Mouse (Mus musculus): ENCODE data around the gene Arhgef15.

Arhgef15 gene

GRCm38 (mm10) chr11:68914566-68914965, 42.7 kb downstream of the Arhgef15 start:
- no peak for ATAC-seq (ENCODE audit: low TSS enrichment)

GRCm38 (mm10) chr11:68911531-68912177, 45.6 kb downstream of the Arhgef15 start:
- no peak for ATAC-seq (ENCODE audit: low TSS enrichment)

GRCm38 (mm10) chr11:68908846-68909503, 48.3 kb downstream of the Arhgef15 start:
- no peak for ATAC-seq (ENCODE audit: low TSS enrichment)

- ATAC-seq (ENCODE audit: low TSS enrichment): no peak
Observed at GRCm38 (mm10) chr11:68907251-68907650, 50.0 kb downstream of the Arhgef15 start.

DNA sequence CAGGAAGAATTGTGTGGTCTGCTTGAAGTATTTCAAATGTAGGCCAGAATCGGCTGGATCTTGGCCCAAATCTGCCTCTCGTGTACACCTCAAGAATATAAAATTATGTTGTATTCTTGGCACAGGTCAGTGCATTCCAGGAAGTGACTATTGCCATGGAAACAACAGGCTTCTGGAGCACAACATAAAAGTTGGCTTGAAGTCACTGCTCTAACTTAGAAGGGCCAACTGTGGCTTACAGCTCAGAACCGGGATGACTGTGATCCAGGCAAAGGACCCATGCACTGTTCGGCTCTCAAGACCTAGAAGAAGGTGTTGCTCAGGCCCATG, 50.9 kb downstream of the Arhgef15 start:
- ATAC-seq (ENCODE audit: low TSS enrichment): no peak

DNA sequence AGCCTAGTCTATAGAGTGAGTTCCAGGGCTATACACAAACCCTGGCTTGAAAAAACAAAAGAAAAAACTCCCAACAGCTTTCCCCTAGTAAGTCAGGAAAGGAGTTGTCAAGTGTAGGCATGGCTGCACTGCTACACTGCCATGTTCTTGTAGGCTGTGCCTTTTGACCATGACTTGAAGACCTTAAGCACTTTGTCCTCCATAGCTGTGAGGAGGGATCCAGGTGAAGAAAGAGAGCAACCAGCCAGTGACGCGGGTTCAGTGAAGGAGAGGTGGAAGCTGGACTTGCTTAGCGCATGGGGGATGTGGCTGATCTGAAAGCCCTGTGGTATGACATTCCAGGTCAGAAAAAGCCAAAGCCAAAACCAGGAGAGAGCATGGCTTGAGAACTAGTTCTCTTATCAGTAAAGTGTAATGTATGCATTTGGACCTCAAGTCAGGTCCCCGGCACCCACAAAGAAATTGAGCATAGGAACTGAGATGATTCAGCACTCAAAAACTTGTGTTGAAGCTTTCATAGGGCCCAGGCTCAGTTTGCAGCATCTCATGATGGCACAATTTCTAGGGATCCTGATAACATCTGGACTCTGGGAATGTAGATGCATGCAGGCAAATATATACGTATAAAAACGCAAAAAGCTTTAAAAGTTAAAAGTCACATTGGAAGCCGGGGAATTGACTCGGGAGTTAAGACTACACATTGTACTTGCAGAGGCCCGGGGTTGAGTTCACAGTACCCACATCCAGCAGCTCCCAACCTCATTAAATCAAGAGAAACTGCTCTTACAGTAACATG, 51.4 kb downstream of the Arhgef15 start:
- no peak for ATAC-seq (ENCODE audit: low TSS enrichment)

DNA sequence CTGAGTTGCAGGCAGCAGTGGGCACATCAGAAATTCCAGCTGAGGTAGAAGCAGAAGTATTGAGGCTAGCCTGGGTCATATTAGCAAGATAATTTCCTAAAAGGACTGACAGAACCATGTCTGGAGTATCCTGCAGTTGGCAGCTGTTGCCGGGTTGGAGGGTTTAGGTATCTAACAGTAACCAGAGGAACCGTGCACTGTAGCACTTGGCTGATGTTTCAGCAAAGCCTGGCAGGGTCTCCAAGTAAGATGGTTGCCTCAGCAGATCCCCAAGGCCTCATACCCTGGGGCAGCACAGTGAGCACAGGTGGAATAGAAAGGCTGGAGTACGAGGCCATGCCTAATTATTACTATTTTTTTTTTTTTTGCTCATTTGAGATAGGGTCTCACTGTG, 52.1 kb downstream of the Arhgef15 start:
- ATAC-seq (ENCODE audit: low TSS enrichment): no peak

GRCm38 (mm10) chr11:68904375-68905137, 52.7 kb downstream of the Arhgef15 start:
- no peak for ATAC-seq (ENCODE audit: low TSS enrichment)

GRCm38 (mm10) chr11:68903775-68904174, 53.5 kb downstream of the Arhgef15 start:
- ATAC-seq (ENCODE audit: low TSS enrichment): no peak

DNA sequence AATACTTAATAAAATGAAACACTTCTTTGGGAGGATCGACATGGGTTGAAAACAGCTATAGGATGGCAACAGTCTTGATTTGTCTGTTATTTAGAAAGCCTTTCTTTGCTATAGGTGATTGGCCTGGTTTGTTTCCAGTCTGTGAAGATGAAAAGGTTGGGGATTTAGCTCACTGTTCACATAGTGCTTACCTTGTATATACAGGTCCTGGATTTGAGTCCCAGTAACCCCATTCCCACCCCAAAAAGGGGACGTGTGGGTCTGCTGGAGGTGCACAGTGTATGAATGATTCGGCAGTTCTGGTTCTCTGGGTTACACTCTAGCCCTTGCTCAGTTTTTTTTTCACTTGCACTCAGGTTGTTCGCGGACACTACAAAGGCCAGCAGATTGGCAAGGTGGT, 54.5 kb downstream of the Arhgef15 start:
- ATAC-seq (ENCODE audit: low TSS enrichment): no peak

DNA sequence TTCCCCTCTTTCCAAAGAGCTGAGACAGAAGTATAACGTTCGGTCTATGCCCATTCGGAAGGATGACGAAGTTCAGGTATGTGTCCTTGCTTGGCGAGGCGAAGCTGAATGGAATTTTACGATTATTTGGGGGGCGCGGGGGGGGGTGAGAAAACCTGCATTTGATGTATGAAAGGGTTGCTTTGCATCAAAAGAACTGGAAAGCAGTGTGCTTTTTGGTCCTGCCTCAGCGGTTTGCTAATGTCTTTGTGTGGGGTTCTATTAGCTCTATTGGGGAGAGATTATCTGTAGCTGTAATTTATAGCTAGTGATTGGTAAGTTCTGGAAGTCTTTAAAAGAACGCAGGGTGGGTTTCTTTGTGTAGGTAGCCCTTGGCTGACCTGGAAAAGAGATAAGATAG, 54.9 kb downstream of the Arhgef15 start:
- ATAC-seq (ENCODE audit: low TSS enrichment): no peak

DNA sequence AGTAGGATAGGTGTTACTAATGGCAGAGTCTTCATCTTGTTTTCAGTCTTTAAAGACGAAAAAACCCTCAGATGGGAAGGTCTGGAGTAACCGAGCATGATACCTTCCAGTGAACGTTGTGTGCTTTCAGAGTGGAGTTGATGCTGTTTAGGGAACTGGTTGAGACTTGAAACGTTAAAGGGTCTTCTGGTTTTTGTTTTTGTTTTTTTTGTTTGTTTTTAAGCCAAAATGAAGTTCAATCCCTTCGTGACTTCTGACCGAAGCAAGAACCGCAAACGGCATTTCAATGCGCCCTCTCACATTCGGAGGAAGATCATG, 55.3 kb downstream of the Arhgef15 start:
- no peak for ATAC-seq (ENCODE audit: low TSS enrichment)

DNA sequence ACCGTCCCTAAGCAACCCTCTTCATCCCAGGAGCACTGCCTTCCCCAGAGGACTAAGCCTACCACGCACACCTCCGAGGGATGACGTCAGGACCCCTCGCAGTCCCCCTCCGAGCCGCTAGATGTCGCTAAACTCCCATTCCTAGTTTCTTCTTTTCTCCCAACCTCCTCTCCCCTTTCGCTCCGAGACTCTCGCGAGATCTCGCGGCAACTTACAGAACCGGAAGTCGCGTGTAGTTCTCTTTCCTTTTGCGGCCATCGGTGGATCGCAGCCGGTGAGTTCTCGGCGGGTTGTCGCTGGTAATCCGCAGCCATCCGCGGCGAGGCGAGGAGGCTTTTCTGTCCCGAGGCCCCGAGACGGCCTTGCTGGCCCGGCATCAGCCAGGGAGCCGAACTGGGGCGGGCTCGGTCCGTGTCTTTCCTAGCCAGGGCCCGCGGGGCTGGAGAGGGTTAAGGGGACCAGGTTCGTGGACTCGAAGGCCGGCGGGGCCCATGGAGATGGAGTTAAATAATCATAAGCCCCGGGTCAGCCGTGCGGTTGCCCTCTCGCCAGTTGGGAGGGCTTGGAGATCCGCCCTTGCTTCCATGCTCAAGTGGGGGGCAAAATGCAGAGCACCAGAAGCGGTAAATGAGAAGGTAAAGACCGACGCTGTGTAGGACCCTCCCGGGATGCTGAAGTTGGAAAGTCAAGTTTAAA, 55.8 kb downstream of the Arhgef15 start, which contains the start of gene Rpl26:
Gene Rpl26 (plus strand): TSS at position 233 of the 696 bp plus-strand sequence.
- ATAC-seq (ENCODE audit: low TSS enrichment): peak; percentile 93

DNA sequence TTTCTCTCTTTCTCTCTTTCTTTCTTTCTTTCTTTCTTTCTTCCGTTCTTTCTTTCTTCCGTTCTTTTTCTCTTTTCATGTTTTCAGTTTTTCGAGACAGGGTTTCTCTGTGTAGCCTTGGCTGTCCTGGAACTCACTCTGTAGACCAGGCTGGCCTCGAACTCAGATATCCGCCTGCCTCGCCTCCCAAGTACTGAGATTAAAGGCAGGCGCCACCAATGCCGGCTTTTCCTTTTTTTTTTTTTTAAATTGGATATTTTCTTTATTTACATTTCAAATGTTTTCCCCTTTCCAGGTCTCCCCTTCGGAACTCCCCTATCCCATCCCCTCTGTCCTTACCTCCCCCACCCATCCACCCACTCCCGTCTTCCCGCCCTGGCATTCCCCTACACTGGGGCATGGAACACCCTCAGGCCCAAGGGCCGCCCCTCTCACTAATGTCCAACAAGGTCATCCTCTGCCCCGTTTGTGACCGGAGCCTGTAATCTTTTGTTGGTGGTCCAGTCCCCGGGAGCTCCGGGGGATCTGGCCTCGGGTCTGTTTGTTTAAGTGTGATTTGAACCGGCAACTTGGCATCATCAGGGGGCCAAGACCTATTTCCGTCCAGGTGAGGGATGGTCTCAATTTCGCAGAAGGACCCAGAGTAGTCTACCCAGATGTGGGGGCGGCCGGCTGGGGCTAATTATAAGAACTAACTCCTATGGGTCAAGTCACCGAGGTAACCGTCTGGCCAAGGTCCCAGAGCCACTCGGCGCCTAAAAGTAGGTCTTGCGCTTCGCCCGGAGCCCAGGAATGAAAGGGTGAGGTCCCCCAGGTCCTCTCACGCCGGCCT, 56.5 kb downstream of the Arhgef15 start:
- no peak for ATAC-seq (ENCODE audit: low TSS enrichment)

DNA sequence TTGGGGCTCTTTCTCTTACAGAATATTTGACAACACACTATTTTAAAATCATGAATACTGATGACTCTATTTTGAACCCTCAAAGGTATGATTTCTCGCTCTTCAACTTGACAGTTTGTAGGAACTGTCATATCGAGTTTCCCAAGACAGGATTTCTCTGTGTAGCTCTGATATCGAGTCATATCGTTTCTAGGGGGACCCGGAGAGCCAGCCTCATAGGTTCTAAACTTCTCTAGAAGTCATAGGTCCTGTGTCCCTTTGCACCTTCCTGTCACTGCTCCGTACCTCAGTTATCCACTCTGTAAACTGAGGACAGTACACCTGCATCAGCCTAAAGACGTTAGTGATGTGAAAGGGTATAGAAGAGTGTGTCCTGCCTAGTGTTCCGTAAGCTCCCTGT, 57.5 kb downstream of the Arhgef15 start:
- ATAC-seq (ENCODE audit: low TSS enrichment): no peak

DNA sequence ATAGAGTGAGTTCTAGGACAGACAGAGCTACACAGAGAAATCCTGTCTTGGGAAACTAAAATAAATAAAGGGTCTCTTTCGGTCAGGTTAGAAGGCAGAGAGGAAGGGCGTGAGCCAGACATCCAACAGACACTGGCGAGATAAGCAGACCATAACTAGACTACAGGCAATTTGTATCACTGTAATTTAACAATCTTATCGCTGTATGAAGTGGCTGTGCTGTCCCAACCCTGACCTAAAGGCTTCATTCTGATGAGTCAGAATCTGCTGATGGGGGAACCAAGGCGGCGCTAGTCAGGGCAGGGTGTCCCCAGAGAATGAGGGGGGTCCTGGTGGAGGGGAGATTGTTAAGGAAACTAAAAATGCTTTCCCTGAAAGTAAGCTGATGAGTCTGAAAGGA, 58.5 kb downstream of the Arhgef15 start:
- no peak for ATAC-seq (ENCODE audit: low TSS enrichment)

DNA sequence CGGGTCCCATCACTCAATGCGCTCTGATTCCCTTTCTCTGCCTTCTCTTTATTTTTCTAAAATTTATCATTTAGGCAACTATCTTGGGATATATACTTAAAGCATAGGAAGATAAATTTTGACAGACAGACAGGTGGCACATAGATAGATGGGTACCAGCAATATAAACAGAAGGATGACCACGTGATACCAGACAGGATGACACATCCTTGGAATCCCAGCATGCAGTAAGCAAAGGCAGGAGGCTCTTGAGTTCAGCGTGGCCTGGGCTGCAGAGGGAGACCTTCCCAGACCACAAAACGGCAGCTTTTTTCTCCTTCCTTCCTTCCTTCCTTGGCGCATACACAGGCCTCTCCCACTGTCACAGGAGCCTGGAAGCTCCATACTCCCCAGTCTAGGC, 59.4 kb downstream of the Arhgef15 start:
- no peak for ATAC-seq (ENCODE audit: low TSS enrichment)

- ATAC-seq (ENCODE audit: low TSS enrichment): no peak
Observed at GRCm38 (mm10) chr11:68897120-68897519, 60.2 kb downstream of the Arhgef15 start.

GRCm38 (mm10) chr11:68896247-68896646, 61.0 kb downstream of the Arhgef15 start:
- ATAC-seq (ENCODE audit: low TSS enrichment): no peak

DNA sequence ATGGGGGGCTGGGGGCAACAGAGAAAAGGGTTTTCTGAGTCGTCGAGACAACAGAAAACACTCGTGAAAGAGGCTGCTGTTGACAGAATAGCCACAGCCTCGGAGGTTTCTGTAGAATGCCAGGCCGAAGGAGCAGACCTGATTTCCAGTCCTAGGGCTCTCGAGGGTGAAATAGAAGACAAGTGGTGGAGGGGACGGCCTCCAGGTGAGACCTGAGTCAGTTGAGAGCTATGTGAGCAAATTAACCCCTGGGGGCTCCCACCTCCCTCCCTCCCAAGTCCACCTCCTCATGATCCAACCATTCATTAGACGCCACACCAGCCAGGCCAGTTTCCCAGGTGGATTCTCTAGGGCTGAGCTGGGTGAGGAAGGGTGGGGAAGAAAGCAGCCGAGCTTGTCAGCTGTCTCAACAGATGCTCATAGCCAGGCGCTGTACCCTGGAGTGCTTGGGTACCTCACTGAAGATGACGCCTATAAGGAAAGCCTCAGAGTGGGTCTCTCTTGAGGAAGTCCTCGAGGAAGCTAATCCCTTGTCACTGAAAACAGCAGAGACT, 63.3 kb downstream of the Arhgef15 start:
- ATAC-seq (ENCODE audit: low TSS enrichment): no peak
